Mouse (Mus musculus) intestine, embryonic 15.5 days (tissue): ENCODE measurements around the gene Ubap2. TPM values are rescaled to one million over a fixed set of nuclear protein-coding genes. Genes with fewer than 3 reads are reported as not detected.

Experiments
- ATAC-seq: fragments of 200-750 bp; cut with Nextera tagmentation; 2 replicates; pipeline ENCODE4 v1.8.0; 2017; ENCODE audit warnings: moderate TSS enrichment, moderate library complexity
- H3K27ac ChIP-seq: fragments of 300-500 bp; sonication (generic); 2 replicates; pipeline ENCODE4 v1.5.1; 2015; ENCODE audit warnings: mild to moderate bottlenecking, inconsistent platforms
- H3K27me3 ChIP-seq: fragments of 300-500 bp; sonication (generic); replicated peaks from 2 replicates; pipeline ENCODE4 v1.6.1; 2015; ENCODE audit warnings: inconsistent platforms
- H3K36me3 ChIP-seq: fragments of 300-500 bp; sonication (generic); 2 replicates; pipeline ENCODE4 v1.6.1; 2015; ENCODE audit warnings: inconsistent platforms
- H3K4me1 ChIP-seq: fragments of 300-500 bp; sonication (generic); replicated peaks from 2 replicates; pipeline ENCODE4 v1.6.1; 2015; ENCODE audit warnings: inconsistent platforms
- H3K4me2 ChIP-seq: fragments of 300-500 bp; sonication (generic); replicated peaks from 2 replicates; pipeline ENCODE4 v1.6.1; 2015; ENCODE audit warnings: mild to moderate bottlenecking, inconsistent platforms
- H3K4me3 ChIP-seq: fragments of 300-500 bp; sonication (generic); replicated peaks from 2 replicates; pipeline ENCODE4 v1.5.1; 2015; ENCODE audit warnings: inconsistent platforms
- H3K9ac ChIP-seq: fragments of 300-500 bp; sonication (generic); 2 replicates; pipeline ENCODE4 v1.6.1; 2015; ENCODE audit warnings: inconsistent platforms
- H3K9me3 ChIP-seq: fragments of 300-500 bp; sonication (generic); 2 replicates; pipeline ENCODE4 v1.6.1; 2016; ENCODE audit warnings: inconsistent platforms
- WGBS: fragments of 180-500 bp; shearing (Covaris S2); methylation state at CpG from one replicate; pipeline ENCODE4 v1.1.7; 2015; 5-methylcytosine and 5-hydroxymethylcytosine counted together
- polyA plus RNA-seq: library from polyadenylated mRNA; unstranded; fragments of >200 nt; fragmentation: Nextera tagmentation; extraction: Ambion mirVana; gene quantifications from 2 replicates; pipeline ENCODE4 v1.2.1, GENCODE M21; 2015

Gene Ubap2
- polyA plus RNA-seq, 1 experiment from 2014 or later = 52.2 TPM

GRCm38 (mm10) chr4:41255564-41256210 lies 19.3 kb downstream of the Ubap2 start:
- 85% methylated on average over 12 of the region's 12 CpGs for WGBS
- H3K27me3 ChIP-seq = no peaks in the 10 kb centered on the region
- no peak overlapping the region for H3K27ac ChIP-seq
- H3K4me2 ChIP-seq = no peak overlapping the region
- peaks cover under 1% of the 10 kb centered on the region; the same call in 1 of the 2 replicates for H3K36me3 ChIP-seq
- no peaks in the 10 kb centered on the region for H3K9me3 ChIP-seq
- ATAC-seq = no peak
- no peak overlapping the region for H3K4me3 ChIP-seq
- H3K9ac ChIP-seq = no peak overlapping the region
- no peaks in the 10 kb centered on the region for H3K4me1 ChIP-seq

- WGBS = 90% methylated on average over 2 of the region's 2 CpGs
- ATAC-seq = no peak
- Histone ChIP-seq H3K27me3 (no peaks in the 10 kb centered on the region), H3K4me2 (no peak overlapping the region), H3K36me3 (peaks cover 7% of the 10 kb centered on the region; the same call in 1 of the 2 replicates), H3K27ac (no peak overlapping the region), H3K9ac (no peak overlapping the region), H3K4me1 (no peaks in the 10 kb centered on the region), H3K4me3 (no peak overlapping the region), H3K9me3 (no peaks in the 10 kb centered on the region)
Observed at GRCm38 (mm10) chr4:41253756-41254155, 21.2 kb downstream of the Ubap2 start.

GRCm38 (mm10) chr4:41245408-41245807 lies 29.5 kb downstream of the Ubap2 start:
- Histone ChIP-seq H3K27me3 (no peaks in the 10 kb centered on the region), H3K4me2 (no peak overlapping the region), H3K27ac (no peak overlapping the region), H3K4me1 (no peaks in the 10 kb centered on the region), H3K4me3 (no peak overlapping the region), H3K36me3 (peaks cover 15% of the 10 kb centered on the region), H3K9me3 (no peaks in the 10 kb centered on the region), H3K9ac (no peak overlapping the region)
- 96% methylated on average over 2 of the region's 2 CpGs for WGBS
- ATAC-seq = no peak

- H3K4me2 ChIP-seq = no peak overlapping the region
- H3K4me1 ChIP-seq = no peaks in the 10 kb centered on the region
- no peak overlapping the region for H3K9ac ChIP-seq
- H3K36me3 ChIP-seq = 0 out of 2 replicates have a peak, but pooled peaks cover 4% of the 10 kb centered on the region
- H3K27me3 ChIP-seq = no peaks in the 10 kb centered on the region
- 82% methylated on average over 3 of the region's 3 CpGs for WGBS
- no peaks in the 10 kb centered on the region for H3K9me3 ChIP-seq
- H3K27ac ChIP-seq = no peak overlapping the region
- H3K4me3 ChIP-seq = no peak overlapping the region
- no peak for ATAC-seq
Observed at GRCm38 (mm10) chr4:41240916-41241315, 34.0 kb downstream of the Ubap2 start.

GRCm38 (mm10) chr4:41235621-41236020 lies 39.3 kb downstream of the Ubap2 start:
- H3K36me3 ChIP-seq = peaks cover 23% of the 10 kb centered on the region
- H3K9ac ChIP-seq = no peak overlapping the region
- no peaks in the 10 kb centered on the region for H3K4me1 ChIP-seq
- no peak overlapping the region for H3K4me2 ChIP-seq
- H3K9me3 ChIP-seq = no peaks in the 10 kb centered on the region
- no peak overlapping the region for H3K4me3 ChIP-seq
- 76% methylated on average over 5 of the region's 5 CpGs for WGBS
- H3K27me3 ChIP-seq = no peaks in the 10 kb centered on the region
- ATAC-seq = no peak
- no peak overlapping the region for H3K27ac ChIP-seq

- H3K4me1 ChIP-seq = no peaks in the 10 kb centered on the region
- H3K4me3 ChIP-seq = no peak overlapping the region
- ATAC-seq = no peak
- 74% methylated on average over 3 of the region's 3 CpGs for WGBS
- H3K4me2 ChIP-seq = no peak overlapping the region
- peaks cover 40% of the 10 kb centered on the region for H3K36me3 ChIP-seq
- H3K27me3 ChIP-seq = no peaks in the 10 kb centered on the region
- no peak overlapping the region for H3K27ac ChIP-seq
- no peak overlapping the region for H3K9ac ChIP-seq
- H3K9me3 ChIP-seq = no peaks in the 10 kb centered on the region
Observed at GRCm38 (mm10) chr4:41226351-41226750, 48.6 kb downstream of the Ubap2 start.

GRCm38 (mm10) chr4:41225412-41225811 lies 49.5 kb downstream of the Ubap2 start:
- Histone ChIP-seq H3K27ac (no peak overlapping the region), H3K4me3 (no peak overlapping the region), H3K4me1 (no peaks in the 10 kb centered on the region), H3K4me2 (no peak overlapping the region), H3K27me3 (no peaks in the 10 kb centered on the region), H3K9ac (no peak overlapping the region), H3K9me3 (no peaks in the 10 kb centered on the region), H3K36me3 (peaks cover 44% of the 10 kb centered on the region)
- WGBS = 80% methylated on average over 1 of the region's 1 CpGs
- no peak for ATAC-seq

- Histone ChIP-seq H3K27me3 (no peaks in the 10 kb centered on the region), H3K4me2 (no peak overlapping the region), H3K4me1 (no peaks in the 10 kb centered on the region), H3K36me3 (peaks cover 64% of the 10 kb centered on the region), H3K9me3 (no peaks in the 10 kb centered on the region), H3K4me3 (no peak overlapping the region), H3K27ac (no peak overlapping the region), H3K9ac (no peak overlapping the region)
- 85% methylated on average over 4 of the region's 4 CpGs for WGBS
- ATAC-seq = no peak
Observed at GRCm38 (mm10) chr4:41208050-41208449, 66.9 kb downstream of the Ubap2 start.

GRCm38 (mm10) chr4:41205751-41206150 lies 69.2 kb downstream of the Ubap2 start:
- H3K9ac ChIP-seq = no peak overlapping the region

GRCm38 (mm10) chr4:41202135-41202534 lies 72.8 kb downstream of the Ubap2 start:
- Histone ChIP-seq H3K9ac (no peak overlapping the region), H3K4me3 (no peak overlapping the region), H3K27me3 (no peaks in the 10 kb centered on the region), H3K4me2 (no peak overlapping the region), H3K27ac (no peak overlapping the region), H3K9me3 (no peaks in the 10 kb centered on the region), H3K36me3 (peaks cover 69% of the 10 kb centered on the region), H3K4me1 (no peaks in the 10 kb centered on the region)
- 86% methylated on average over 8 of the region's 8 CpGs for WGBS
- ATAC-seq = no peak

More at GRCm38 (mm10) chr4:41205751-41206150, 69.2 kb downstream of the Ubap2 start:
- Histone ChIP-seq H3K4me2 (no peak overlapping the region), H3K36me3 (peaks cover 68% of the 10 kb centered on the region), H3K9me3 (no peaks in the 10 kb centered on the region), H3K4me1 (no peaks in the 10 kb centered on the region), H3K27ac (no peak overlapping the region), H3K27me3 (no peaks in the 10 kb centered on the region), H3K4me3 (no peak overlapping the region)
- ATAC-seq = no peak
- WGBS = 88% methylated on average over 8 of the region's 8 CpGs

- H3K4me3 ChIP-seq = no peak overlapping the region
- ATAC-seq = no peak
- H3K27ac ChIP-seq = no peak overlapping the region
- no peaks in the 10 kb centered on the region for H3K9me3 ChIP-seq
- H3K9ac ChIP-seq = no peak overlapping the region
- 65% methylated on average over 3 of the region's 3 CpGs for WGBS
- peaks cover 60% of the 10 kb centered on the region for H3K36me3 ChIP-seq
- H3K27me3 ChIP-seq = no peaks in the 10 kb centered on the region
- H3K4me1 ChIP-seq = no peaks in the 10 kb centered on the region
- H3K4me2 ChIP-seq = no peak overlapping the region
Observed at GRCm38 (mm10) chr4:41196861-41197610, 77.9 kb downstream of the Ubap2 start.

GRCm38 (mm10) chr4:41195328-41195727 lies 79.6 kb downstream of the Ubap2 start:
- Histone ChIP-seq H3K27ac (no peak overlapping the region), H3K9ac (no peak overlapping the region), H3K36me3 (peaks cover 66% of the 10 kb centered on the region), H3K9me3 (no peaks in the 10 kb centered on the region), H3K27me3 (no peaks in the 10 kb centered on the region), H3K4me3 (no peak overlapping the region), H3K4me2 (no peak overlapping the region), H3K4me1 (no peaks in the 10 kb centered on the region)
- 91% methylated on average over 15 of the region's 15 CpGs for WGBS
- ATAC-seq = no peak
